In genomic region chr4:31817574-31818240, GRCm38 (mm10) we compare ENCODE assay signal across 26 mouse cellular contexts.
"Had no signal": no experiment of that assay in that cellular context is flagged by ENCODE, and none has a peak within 500 bp of the region (broad histone marks: within the 10 kb centered on the region; RNA-seq: fewer than 3 reads in every experiment).

No protein-coding gene starts in this region.

- H3K27ac ChIP-seq: heart, adult 2 months; heart, embryonic 13.5 days; heart, embryonic 15.5 days; hindbrain, embryonic 13.5 days; kidney, embryonic 15.5 days; kidney, postnatal 0 days; limb, embryonic 13.5 days; limb, embryonic 15.5 days; liver, embryonic 12.5 days; liver, embryonic 14.5 days had no signal

- H3K9me3 ChIP-seq: heart, embryonic 13.5 days; heart, embryonic 15.5 days; hindbrain, embryonic 13.5 days; kidney, embryonic 15.5 days; limb, embryonic 13.5 days; limb, embryonic 15.5 days; liver, embryonic 12.5 days had no signal

- H3K4me2 ChIP-seq: heart, embryonic 11.5 days; heart, embryonic 13.5 days; heart, embryonic 15.5 days; hindbrain, embryonic 13.5 days; kidney, embryonic 15.5 days; limb, embryonic 13.5 days; limb, embryonic 15.5 days; liver, embryonic 12.5 days had no signal

- H3K9ac ChIP-seq: heart, embryonic 13.5 days; heart, embryonic 15.5 days; hindbrain, embryonic 13.5 days; kidney, embryonic 15.5 days; limb, embryonic 13.5 days; limb, embryonic 15.5 days; liver, embryonic 12.5 days; liver, embryonic 14.5 days had no signal

- ATAC-seq: hindbrain, embryonic 16.5 days; intestine, embryonic 16.5 days; liver, embryonic 12.5 days had no signal

- H3K36me3 ChIP-seq: heart, embryonic 13.5 days; heart, embryonic 15.5 days; hindbrain, embryonic 13.5 days; kidney, embryonic 15.5 days; limb, embryonic 13.5 days; limb, embryonic 15.5 days; liver, embryonic 12.5 days had no signal

- H3K4me1 ChIP-seq: heart, embryonic 13.5 days; heart, embryonic 15.5 days; hindbrain, embryonic 13.5 days; liver, embryonic 12.5 days had no signal

- H3K4me3 ChIP-seq: heart, adult 2 months; heart, embryonic 13.5 days; heart, embryonic 15.5 days; hindbrain, embryonic 13.5 days; kidney, embryonic 15.5 days; limb, embryonic 13.5 days; limb, embryonic 15.5 days; liver, embryonic 12.5 days had no signal

- H3K27me3 ChIP-seq: heart, embryonic 13.5 days; heart, embryonic 15.5 days; hindbrain, embryonic 13.5 days; kidney, embryonic 15.5 days; limb, embryonic 13.5 days; limb, embryonic 15.5 days; liver, embryonic 12.5 days had no signal

- DNase-seq: gastrocnemius, postnatal 14 days; gastrocnemius, postnatal 36 days; heart, adult 11 months; heart, adult 2 months; heart, postnatal 14 days; heart, postnatal 36 days; kidney, adult 11 months; kidney, adult 2 months; kidney, adult 9 months; kidney, postnatal 14 days; kidney, postnatal 36 days; layer of hippocampus, adult 9-11 months; layer of hippocampus, postnatal 36 days; left cerebral cortex, postnatal 4 days had no signal
